Mouse (Mus musculus) left cerebral cortex, postnatal 10 days (tissue): ENCODE results near the gene Efhc1. TPM values are rescaled to one million over a fixed set of nuclear protein-coding genes. Genes with fewer than 3 reads are reported as not detected.

ENCODE experiments used
- DNase-seq, 2 experiments: peaks; one replicate each; pipeline ENCODE4 v3.0.0; 2021 to 2022; ENCODE audit warnings: low spot score in 2 of 2, mixed read lengths in 1 of 2; ENCODE audit errors: extremely low spot score in 1 of 2
- intact Hi-C: fragments of 180-260 bp; cut with DNase I; formaldehyde crosslinking; loops from one replicate; pipeline ENCODE4 v1.15.1; 2025
- total RNA-seq, 2 experiments: library from RNA; stranded (reverse); gene quantifications; 2 replicates each; pipeline ENCODE4 v1.2.3; 2021

Gene Efhc1
- total RNA-seq, 2 experiments from 2014 or later = 1.4 to 1.7 TPM

- intact Hi-C loops = no loop called here
- DNase-seq = no peak
Observed at GRCm38 (mm10) chr1:21037881-21038601, 86.6 kb downstream of the Efhc1 start.

- DNase-seq = no peak
- intact Hi-C loops = no loop called here
Observed at GRCm38 (mm10) chr1:21039564-21039963, 88.1 kb downstream of the Efhc1 start.

- intact Hi-C loops = no loop called here
- no peak for DNase-seq
Observed at GRCm38 (mm10) chr1:21040173-21040572, 88.7 kb downstream of the Efhc1 start.

Other genes with a start within 250 kb of the Efhc1 start
- gene Il17a, start 220.7 kb upstream of the Efhc1 start, total RNA-seq = not detected
- gene Il17f, start 161.0 kb upstream of the Efhc1 start, total RNA-seq = not detected
- gene Mcm3, start 131.3 kb upstream of the Efhc1 start, total RNA-seq = 1 to 10 TPM; 4.8 to 5.4 TPM
- 10 to 100 TPM; 61.6 to 87.0 TPM for gene Paqr8, start 61.0 kb upstream of the Efhc1 start, total RNA-seq
- 1 to 10 TPM; 2.5 to 2.9 TPM for gene Tram2, start 127.6 kb downstream of the Efhc1 start, total RNA-seq